Mouse (Mus musculus): ENCODE data around the gene Pdgfc. TPM values are rescaled to one million over a fixed set of nuclear protein-coding genes. Genes with fewer than 3 reads are reported as not detected.

Pdgfc gene
- polyA plus RNA-seq, 1 experiment from 2014 or later: 27.7 TPM

DNA sequence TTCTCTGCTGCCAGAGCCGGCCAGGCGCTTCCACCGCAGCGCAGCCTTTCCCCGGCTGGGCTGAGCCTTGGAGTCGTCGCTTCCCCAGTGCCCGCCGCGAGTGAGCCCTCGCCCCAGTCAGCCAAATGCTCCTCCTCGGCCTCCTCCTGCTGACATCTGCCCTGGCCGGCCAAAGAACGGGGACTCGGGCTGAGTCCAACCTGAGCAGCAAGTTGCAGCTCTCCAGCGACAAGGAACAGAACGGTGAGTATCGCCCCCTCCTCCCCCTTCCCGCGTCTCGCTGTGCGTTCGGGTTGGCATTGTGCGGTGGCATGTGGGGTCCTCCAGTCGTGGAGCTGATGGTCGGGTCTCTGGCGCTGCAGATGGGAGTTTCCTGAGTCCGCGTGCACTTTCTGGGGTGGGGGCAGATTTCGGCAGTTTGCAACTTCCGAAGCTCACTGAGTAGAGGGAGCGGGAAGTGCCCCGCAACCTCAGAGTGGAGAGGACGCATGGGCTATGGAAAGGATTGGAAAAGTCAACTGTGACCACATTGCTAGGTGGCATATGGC is 1.2 kb downstream of the Pdgfc start:
- Histone ChIP-seq H3K4me1 (ENCODE audit: control insufficient read depth, insufficient read depth, low read length) (peaks cover 13% of the 10 kb centered on the region; the same call in 1 of the 2 replicates), H3K4me2 (ENCODE audit: low read depth, low read length) (peak overlapping the region; percentile 70), H3K27me3 (replicated peaks; ENCODE audit: control insufficient read depth, insufficient read depth, low read length) (no peaks in the 10 kb centered on the region), H3K27ac (replicated peaks; ENCODE audit: low read depth, low read length) (peak overlapping the region; percentile 78), H3K4me3 (ENCODE audit: low read depth, low read length) (peak overlapping the region; percentile 75), H3K9ac (ENCODE audit: low read depth, low read length) (peak overlapping the region; percentile 81), H3K36me3 (ENCODE audit: control insufficient read depth, insufficient read depth, low read length) (no peaks in the 10 kb centered on the region), H3K9me3 (ENCODE audit: control insufficient read depth, low read length) (no peaks in the 10 kb centered on the region)
- 1% methylated on average over 21 of the region's 34 CpGs for WGBS
- peak; percentile 50 for ATAC-seq (ENCODE audit: low read depth)
- DNase-seq (ENCODE audit: low spot score): no peak

DNA sequence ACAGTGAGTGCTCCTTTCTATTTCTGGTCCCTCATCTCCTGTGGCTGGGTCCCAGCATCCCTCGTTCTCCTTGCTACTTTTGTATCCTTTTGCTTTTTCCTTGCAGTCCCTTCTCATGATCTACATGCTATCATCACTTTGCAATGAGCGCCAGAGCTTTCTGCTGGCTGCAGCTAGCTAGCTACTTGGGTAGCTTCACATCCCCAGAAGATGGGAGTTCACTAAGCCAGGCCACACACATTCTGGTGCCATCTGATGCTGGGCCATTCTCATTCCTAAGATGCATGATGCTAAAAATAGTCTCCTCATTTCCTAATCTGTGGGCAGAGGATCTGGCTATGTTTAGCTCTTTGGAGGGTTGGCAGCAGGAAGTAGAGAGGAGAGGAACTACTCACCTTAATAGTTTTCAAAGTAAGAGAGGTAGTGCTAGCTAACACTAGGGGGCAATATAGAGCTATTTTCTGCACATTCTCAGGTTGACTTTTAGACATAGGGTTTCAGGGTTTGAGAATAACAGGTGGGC is 3.0 kb downstream of the Pdgfc start:
- H3K4me2 ChIP-seq (ENCODE audit: low read depth, low read length): peak overlapping the region; percentile 70
- H3K9me3 ChIP-seq (ENCODE audit: control insufficient read depth, low read length): no peaks in the 10 kb centered on the region
- H3K27ac ChIP-seq (replicated peaks; ENCODE audit: low read depth, low read length): no peak overlapping the region
- H3K27me3 ChIP-seq (replicated peaks; ENCODE audit: control insufficient read depth, insufficient read depth, low read length): no peaks in the 10 kb centered on the region
- H3K4me1 ChIP-seq (ENCODE audit: control insufficient read depth, insufficient read depth, low read length): peaks cover 13% of the 10 kb centered on the region; the same call in 1 of the 2 replicates
- 46% methylated on average over 2 of the region's 2 CpGs for WGBS
- DNase-seq (ENCODE audit: low spot score) (peak; percentile 78), ATAC-seq (ENCODE audit: low read depth) (peak; percentile 16; the same call in 1 of the 2 replicates)
- H3K4me3 ChIP-seq (ENCODE audit: low read depth, low read length): peak overlapping the region; percentile 75
- H3K9ac ChIP-seq (ENCODE audit: low read depth, low read length): no peak overlapping the region
- H3K36me3 ChIP-seq (ENCODE audit: control insufficient read depth, insufficient read depth, low read length): no peaks in the 10 kb centered on the region

DNA sequence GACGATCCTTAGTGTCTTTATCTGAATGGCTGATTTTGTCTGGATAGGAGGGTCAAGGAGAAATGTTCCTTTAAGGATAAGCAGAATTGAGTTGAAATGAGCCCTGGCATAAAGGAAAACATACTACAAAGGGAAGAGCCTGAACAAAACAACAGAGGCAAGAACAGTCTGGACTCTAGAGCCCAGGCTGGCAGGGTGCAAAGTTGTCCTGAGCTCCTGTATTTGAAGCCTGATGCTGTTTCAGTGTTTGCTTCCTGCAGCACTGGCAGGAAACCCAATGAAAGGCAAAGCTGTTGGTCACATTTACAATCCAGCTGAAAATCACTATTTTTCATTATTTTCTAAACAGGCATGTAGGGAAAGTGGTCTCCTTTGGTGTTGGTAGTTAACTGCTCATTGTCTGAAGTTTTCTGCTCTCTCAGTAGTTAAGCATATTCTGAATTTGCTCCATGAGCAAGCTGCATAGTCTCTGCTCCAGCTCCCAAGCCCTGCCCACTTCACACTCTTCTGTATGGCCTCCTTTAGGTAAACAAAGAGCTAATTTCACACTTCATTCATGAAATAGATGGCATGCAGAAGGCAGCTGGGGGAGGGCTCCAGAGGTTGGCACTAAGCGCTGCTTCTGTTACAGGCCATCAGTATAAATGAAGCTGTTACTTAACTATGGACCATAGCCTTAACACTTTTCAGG is 8.6 kb downstream of the Pdgfc start:
- H3K27me3 ChIP-seq (replicated peaks; ENCODE audit: control insufficient read depth, insufficient read depth, low read length): no peaks in the 10 kb centered on the region
- H3K4me2 ChIP-seq (ENCODE audit: low read depth, low read length): no peak overlapping the region
- no peak overlapping the region; the same call in 1 of the 2 replicates for H3K9ac ChIP-seq (ENCODE audit: low read depth, low read length)
- H3K36me3 ChIP-seq (ENCODE audit: control insufficient read depth, insufficient read depth, low read length): no peaks in the 10 kb centered on the region
- no peak overlapping the region for H3K4me3 ChIP-seq (ENCODE audit: low read depth, low read length)
- DNase-seq (ENCODE audit: low spot score): no peak
- peak; percentile 50; the same call in 1 of the 2 replicates for ATAC-seq (ENCODE audit: low read depth)
- no peak overlapping the region for H3K27ac ChIP-seq (replicated peaks; ENCODE audit: low read depth, low read length)
- 0 out of 2 replicates have a peak, but pooled peaks cover 3% of the 10 kb centered on the region for H3K4me1 ChIP-seq (ENCODE audit: control insufficient read depth, insufficient read depth, low read length)
- no peaks in the 10 kb centered on the region for H3K9me3 ChIP-seq (ENCODE audit: control insufficient read depth, low read length)
- 78% methylated on average over 2 of the region's 2 CpGs for WGBS

DNA sequence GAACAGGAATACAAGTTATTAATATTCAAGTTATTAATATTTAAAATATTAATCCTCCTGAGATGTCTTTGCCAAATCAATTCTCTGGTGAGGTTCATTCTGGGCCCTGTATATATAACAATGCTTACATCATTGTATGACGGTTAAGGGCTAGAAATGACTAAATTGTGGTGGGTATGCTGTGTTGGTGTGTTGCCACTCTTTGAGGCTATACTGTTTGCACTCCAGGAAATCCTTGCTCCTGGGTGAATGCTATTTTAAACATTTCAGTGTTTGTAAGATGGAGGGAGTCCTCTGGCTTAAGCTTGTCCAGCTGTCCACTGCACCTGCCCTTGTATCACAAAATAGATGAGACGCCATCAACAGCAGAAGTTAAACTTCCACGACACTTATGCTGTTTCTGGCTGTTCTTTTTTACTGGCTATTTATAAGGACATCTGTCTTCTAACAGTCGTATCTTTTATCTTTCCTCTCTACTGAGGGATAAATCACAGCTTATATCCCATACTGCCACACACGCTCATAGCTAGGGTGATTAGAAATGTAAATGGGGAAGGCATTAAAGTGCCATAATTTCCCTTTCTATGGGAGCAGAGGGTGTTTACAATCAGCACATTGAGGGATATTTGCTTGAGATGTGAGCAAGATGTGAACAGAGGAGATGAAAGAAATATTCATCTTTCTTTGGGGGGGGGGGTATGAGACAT is 9.3 kb downstream of the Pdgfc start:
- H3K4me3 ChIP-seq (ENCODE audit: low read depth, low read length): no peak overlapping the region
- no peaks in the 10 kb centered on the region for H3K9me3 ChIP-seq (ENCODE audit: control insufficient read depth, low read length)
- H3K36me3 ChIP-seq (ENCODE audit: control insufficient read depth, insufficient read depth, low read length): no peaks in the 10 kb centered on the region
- DNase-seq (ENCODE audit: low spot score) (peak; percentile 46), ATAC-seq (ENCODE audit: low read depth) (peak; percentile 41; the same call in 1 of the 2 replicates)
- 0 out of 2 replicates have a peak, but pooled peaks cover 3% of the 10 kb centered on the region for H3K4me1 ChIP-seq (ENCODE audit: control insufficient read depth, insufficient read depth, low read length)
- H3K9ac ChIP-seq (ENCODE audit: low read depth, low read length): no peak overlapping the region
- no peaks in the 10 kb centered on the region for H3K27me3 ChIP-seq (replicated peaks; ENCODE audit: control insufficient read depth, insufficient read depth, low read length)
- 75% methylated on average over 5 of the region's 5 CpGs for WGBS
- no peak overlapping the region for H3K4me2 ChIP-seq (ENCODE audit: low read depth, low read length)
- no peak overlapping the region for H3K27ac ChIP-seq (replicated peaks; ENCODE audit: low read depth, low read length)

DNA sequence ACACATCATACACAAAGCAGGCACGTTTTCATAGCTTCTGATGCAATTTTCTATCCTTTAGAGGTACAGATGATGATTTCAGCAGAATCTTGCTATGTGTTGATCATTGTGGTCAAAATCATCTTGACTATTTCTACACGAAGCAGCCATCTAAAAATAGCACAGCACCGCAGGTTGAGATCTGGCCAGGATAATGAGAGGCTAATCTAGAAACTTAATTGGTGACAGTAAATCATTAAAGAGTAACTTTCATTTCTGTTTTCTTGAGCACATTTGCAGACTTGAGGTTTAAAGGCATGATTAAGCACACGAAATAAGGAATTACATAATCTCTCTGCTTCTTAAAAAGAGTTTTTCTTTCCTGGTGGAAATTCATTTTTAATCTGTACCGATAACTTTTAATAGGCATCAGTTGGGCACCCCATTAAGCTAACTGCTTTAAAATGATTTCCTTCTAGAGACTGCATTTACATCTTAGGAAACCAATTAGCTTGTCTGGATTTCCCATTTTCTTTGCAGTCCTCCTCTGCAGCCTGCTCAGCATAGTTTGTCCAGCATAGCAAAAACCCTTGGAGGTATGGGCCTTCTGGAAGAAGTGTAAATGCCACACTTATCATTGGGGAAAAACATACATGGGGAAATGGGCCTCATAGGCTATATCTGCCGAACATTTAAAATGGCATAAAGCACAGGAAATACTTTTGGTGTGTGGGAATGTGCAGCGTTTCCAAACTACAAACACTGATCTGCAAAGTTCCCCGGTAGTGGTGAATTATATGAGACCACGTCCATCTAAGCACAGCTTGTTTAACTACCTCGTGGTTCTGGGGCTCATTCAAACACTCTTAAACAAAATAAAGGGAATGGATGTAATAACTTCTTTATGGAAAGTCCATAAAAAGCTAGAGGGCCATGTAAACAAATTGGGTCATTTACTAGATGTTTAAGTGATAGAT is 10.7 kb downstream of the Pdgfc start:
- no peaks in the 10 kb centered on the region for H3K27me3 ChIP-seq (replicated peaks; ENCODE audit: control insufficient read depth, insufficient read depth, low read length)
- H3K4me2 ChIP-seq (ENCODE audit: low read depth, low read length): no peak overlapping the region
- WGBS: 46% methylated on average over 10 of the region's 10 CpGs
- no peak overlapping the region for H3K27ac ChIP-seq (replicated peaks; ENCODE audit: low read depth, low read length)
- no peak for DNase-seq (ENCODE audit: low spot score)
- H3K4me3 ChIP-seq (ENCODE audit: low read depth, low read length): no peak overlapping the region
- H3K9me3 ChIP-seq (ENCODE audit: control insufficient read depth, low read length): no peaks in the 10 kb centered on the region
- H3K9ac ChIP-seq (ENCODE audit: low read depth, low read length): no peak overlapping the region
- peaks cover 3% of the 10 kb centered on the region; the same call in 1 of the 2 replicates for H3K4me1 ChIP-seq (ENCODE audit: control insufficient read depth, insufficient read depth, low read length)
- no peaks in the 10 kb centered on the region for H3K36me3 ChIP-seq (ENCODE audit: control insufficient read depth, insufficient read depth, low read length)
- no peak for ATAC-seq (ENCODE audit: low read depth)

DNA sequence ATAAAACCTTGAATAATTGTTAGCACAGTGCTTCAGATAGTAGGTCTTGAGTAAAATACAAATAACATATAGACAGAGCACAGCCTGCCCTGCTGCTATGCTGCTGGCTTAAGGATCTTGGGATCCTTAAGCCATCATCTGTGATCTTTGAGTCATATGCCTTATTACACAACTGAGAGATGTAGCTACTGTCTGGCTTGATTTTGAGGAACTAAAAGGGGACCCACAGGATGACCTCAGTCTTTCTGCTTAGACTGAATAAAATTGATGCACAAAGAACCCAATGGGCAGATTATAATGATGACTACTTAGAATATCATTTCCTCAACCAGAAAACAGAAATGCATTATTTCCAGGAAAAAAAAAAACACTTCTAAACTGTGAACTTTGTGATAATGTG is 15.3 kb downstream of the Pdgfc start:
- Histone ChIP-seq H3K4me3 (ENCODE audit: low read depth, low read length) (no peak overlapping the region), H3K36me3 (ENCODE audit: control insufficient read depth, insufficient read depth, low read length) (no peaks in the 10 kb centered on the region), H3K27ac (replicated peaks; ENCODE audit: low read depth, low read length) (no peak overlapping the region), H3K9me3 (ENCODE audit: control insufficient read depth, low read length) (no peaks in the 10 kb centered on the region), H3K9ac (ENCODE audit: low read depth, low read length) (no peak overlapping the region), H3K4me2 (ENCODE audit: low read depth, low read length) (no peak overlapping the region), H3K27me3 (replicated peaks; ENCODE audit: control insufficient read depth, insufficient read depth, low read length) (no peaks in the 10 kb centered on the region), H3K4me1 (ENCODE audit: control insufficient read depth, insufficient read depth, low read length) (peaks cover 1% of the 10 kb centered on the region; the same call in 1 of the 2 replicates)
- ATAC-seq (ENCODE audit: low read depth) (no peak), DNase-seq (ENCODE audit: low spot score) (no peak)

DNA sequence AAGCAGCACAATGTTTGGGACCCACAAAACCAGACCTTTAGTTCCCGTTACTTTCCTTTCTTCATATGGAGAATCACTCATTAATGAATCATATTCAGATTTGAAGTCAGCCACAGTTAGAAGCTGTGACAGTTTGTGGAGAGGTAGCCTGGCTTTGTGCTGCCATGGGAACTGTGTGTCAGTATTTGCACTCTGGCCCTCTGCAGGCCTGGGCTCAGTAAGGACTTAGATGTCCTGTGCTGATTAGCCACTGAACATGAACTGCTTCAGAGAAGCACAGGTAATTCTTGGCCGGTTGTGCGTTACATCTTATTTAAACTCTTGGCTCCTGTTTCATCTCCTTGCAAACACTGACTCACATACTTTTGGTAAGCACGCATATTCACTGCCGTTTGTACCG is 16.2 kb downstream of the Pdgfc start:
- Histone ChIP-seq H3K9me3 (ENCODE audit: control insufficient read depth, low read length) (no peaks in the 10 kb centered on the region), H3K4me3 (ENCODE audit: low read depth, low read length) (no peak overlapping the region), H3K27me3 (replicated peaks; ENCODE audit: control insufficient read depth, insufficient read depth, low read length) (no peaks in the 10 kb centered on the region), H3K4me1 (ENCODE audit: control insufficient read depth, insufficient read depth, low read length) (no peaks in the 10 kb centered on the region; the same call in 1 of the 2 replicates), H3K4me2 (ENCODE audit: low read depth, low read length) (no peak overlapping the region), H3K9ac (ENCODE audit: low read depth, low read length) (no peak overlapping the region), H3K36me3 (ENCODE audit: control insufficient read depth, insufficient read depth, low read length) (no peaks in the 10 kb centered on the region), H3K27ac (replicated peaks; ENCODE audit: low read depth, low read length) (no peak overlapping the region)
- 62% methylated on average over 6 of the region's 6 CpGs for WGBS
- DNase-seq (ENCODE audit: low spot score) (no peak), ATAC-seq (ENCODE audit: low read depth) (no peak)

DNA sequence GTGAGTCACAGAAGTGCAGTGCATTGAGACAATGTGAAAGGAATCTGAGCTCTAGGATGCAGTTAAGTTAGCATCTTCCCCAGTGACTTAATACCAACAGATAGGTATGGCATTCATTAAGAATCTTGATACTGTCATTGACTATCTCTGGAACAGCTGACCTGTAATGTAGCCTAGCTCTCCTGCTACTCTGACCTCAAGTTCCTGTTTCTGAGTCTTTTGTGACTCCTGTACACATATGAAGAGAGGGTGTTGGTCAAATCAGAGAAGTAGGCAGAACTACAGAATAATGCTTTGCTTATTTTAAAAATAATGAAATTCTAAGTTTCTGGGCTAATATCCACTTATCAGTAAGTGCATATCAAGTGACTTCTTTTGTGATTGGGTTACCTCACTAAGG is 17.9 kb downstream of the Pdgfc start:
- DNase-seq (ENCODE audit: low spot score) (no peak), ATAC-seq (ENCODE audit: low read depth) (no peak)
- Histone ChIP-seq H3K36me3 (ENCODE audit: control insufficient read depth, insufficient read depth, low read length) (no peaks in the 10 kb centered on the region), H3K9ac (ENCODE audit: low read depth, low read length) (no peak overlapping the region), H3K27ac (replicated peaks; ENCODE audit: low read depth, low read length) (no peak overlapping the region), H3K4me3 (ENCODE audit: low read depth, low read length) (no peak overlapping the region), H3K4me2 (ENCODE audit: low read depth, low read length) (no peak overlapping the region), H3K27me3 (replicated peaks; ENCODE audit: control insufficient read depth, insufficient read depth, low read length) (no peaks in the 10 kb centered on the region), H3K9me3 (ENCODE audit: control insufficient read depth, low read length) (no peaks in the 10 kb centered on the region), H3K4me1 (ENCODE audit: control insufficient read depth, insufficient read depth, low read length) (no peaks in the 10 kb centered on the region; the same call in 1 of the 2 replicates)
